Mouse (Mus musculus): ENCODE data around the gene Mapk7. TPM values are rescaled to one million over a fixed set of nuclear protein-coding genes. Genes with fewer than 3 reads are reported as not detected.

Mapk7 gene
- polyA plus RNA-seq, 1 experiment from 2014 or later: 93.4 TPM

DNA sequence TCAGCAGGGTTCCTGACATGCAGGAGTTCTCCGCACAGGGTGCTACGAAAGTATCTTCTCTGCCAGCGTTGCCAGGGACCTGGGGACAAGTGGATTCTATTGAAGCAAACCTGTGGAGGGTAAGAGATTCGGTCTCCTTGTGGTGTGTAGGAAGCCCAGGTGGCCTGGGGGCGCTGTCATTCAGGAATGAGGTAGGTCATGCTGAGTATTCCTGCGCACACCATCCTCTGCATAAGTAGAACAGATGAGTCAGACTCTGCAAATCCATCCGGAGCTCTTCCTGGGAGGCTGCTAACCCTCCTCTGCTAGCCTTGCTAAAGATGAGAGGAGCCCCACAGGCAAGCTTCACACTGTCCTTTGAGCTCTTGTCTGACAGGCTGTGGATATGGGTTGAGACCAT, 52.5 kb downstream of the Mapk7 start:
- H3K9ac ChIP-seq: no peak overlapping the region
- no peak overlapping the region for H3K4me3 ChIP-seq (replicated peaks)
- no peaks in the 10 kb centered on the region for H3K9me3 ChIP-seq
- no peak overlapping the region for H3K27ac ChIP-seq
- H3K27me3 ChIP-seq: no peaks in the 10 kb centered on the region
- no peak for ATAC-seq (ENCODE audit: low FRiP score)
- no peak overlapping the region for H3K4me2 ChIP-seq
- 85% methylated on average over 7 of the region's 7 CpGs for WGBS
- no peaks in the 10 kb centered on the region for H3K36me3 ChIP-seq (replicated peaks)
- H3K4me1 ChIP-seq: peaks cover under 1% of the 10 kb centered on the region; the same call in 1 of the 2 replicates

DNA sequence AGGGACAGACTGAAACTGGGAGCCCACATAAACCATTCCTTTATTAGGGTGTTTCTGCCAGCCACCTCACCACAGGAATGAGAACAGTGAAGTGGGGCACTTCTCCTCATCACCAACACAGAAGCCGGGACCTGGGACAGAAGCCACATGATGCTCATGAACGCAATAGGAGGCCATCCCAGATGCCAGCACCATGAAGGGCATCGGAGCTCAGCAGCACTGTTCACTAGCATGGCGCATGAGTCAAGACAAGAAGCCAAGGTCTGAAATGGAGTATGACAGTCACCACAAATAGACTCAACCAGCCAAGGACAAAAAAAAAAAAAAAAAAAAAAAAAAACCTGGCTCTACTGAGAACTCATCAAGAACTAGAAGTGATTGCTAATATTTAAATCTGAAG, 53.8 kb downstream of the Mapk7 start:
- no peaks in the 10 kb centered on the region for H3K36me3 ChIP-seq (replicated peaks)
- no peak overlapping the region for H3K4me2 ChIP-seq
- no peaks in the 10 kb centered on the region for H3K27me3 ChIP-seq
- peaks cover 6% of the 10 kb centered on the region; the same call in 1 of the 2 replicates for H3K4me1 ChIP-seq
- no peak overlapping the region for H3K27ac ChIP-seq
- no peak overlapping the region for H3K4me3 ChIP-seq (replicated peaks)
- H3K9ac ChIP-seq: no peak overlapping the region
- WGBS: 99% methylated on average over 4 of the region's 4 CpGs
- H3K9me3 ChIP-seq: no peaks in the 10 kb centered on the region
- no peak for ATAC-seq (ENCODE audit: low FRiP score)

DNA sequence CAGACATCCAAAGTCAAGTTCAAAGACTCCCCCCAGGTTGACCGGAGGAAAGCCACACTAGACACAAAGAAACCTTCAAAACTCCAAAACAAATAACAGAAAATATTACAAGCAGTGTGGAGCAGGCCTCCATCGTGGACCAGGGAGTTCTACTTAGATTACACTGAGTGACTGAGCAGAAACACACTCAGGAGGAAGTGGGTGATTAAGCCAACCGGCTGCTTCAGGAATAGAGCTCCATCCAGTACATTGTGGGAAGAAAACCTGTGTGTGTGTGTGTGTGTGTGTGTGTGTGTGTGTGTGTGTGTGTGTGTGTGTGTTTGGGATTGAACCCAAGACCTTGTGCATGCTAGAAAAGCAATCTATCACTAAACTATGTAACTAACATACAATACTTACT, 55.0 kb downstream of the Mapk7 start:
- no peaks in the 10 kb centered on the region for H3K9me3 ChIP-seq
- H3K36me3 ChIP-seq (replicated peaks): no peaks in the 10 kb centered on the region
- peaks cover 10% of the 10 kb centered on the region; the same call in 1 of the 2 replicates for H3K4me1 ChIP-seq
- no peak overlapping the region for H3K9ac ChIP-seq
- H3K27ac ChIP-seq: no peak overlapping the region
- H3K4me3 ChIP-seq (replicated peaks): no peak overlapping the region
- 85% methylated on average over 3 of the region's 3 CpGs for WGBS
- H3K27me3 ChIP-seq: no peaks in the 10 kb centered on the region
- no peak for ATAC-seq (ENCODE audit: low FRiP score)
- no peak overlapping the region for H3K4me2 ChIP-seq

Other genes with a start within 250 kb of the Mapk7 start
- gene Aldh3a2, start 226.9 kb downstream of the Mapk7 start, polyA plus RNA-seq (2016; fragmentation: Nextera tagmentation; extraction: Ambion mirVana): 22.0 and 22.9 TPM in 2 replicates
- not detected in 2 replicates for gene Slc47a2, start 151.5 kb downstream of the Mapk7 start, polyA plus RNA-seq (2016; fragmentation: Nextera tagmentation; extraction: Ambion mirVana)
- gene Slc47a1, start 116.1 kb downstream of the Mapk7 start, polyA plus RNA-seq (2016; fragmentation: Nextera tagmentation; extraction: Ambion mirVana): 0.19 TPM in 1 of 2 replicates, not detected in the other
- gene Rnf112, start 40.3 kb downstream of the Mapk7 start, polyA plus RNA-seq (2016; fragmentation: Nextera tagmentation; extraction: Ambion mirVana): 7.2 and 7.7 TPM in 2 replicates
- gene Mfap4, start 9.0 kb downstream of the Mapk7 start, polyA plus RNA-seq (2016; fragmentation: Nextera tagmentation; extraction: Ambion mirVana): 66.9 and 69.4 TPM in 2 replicates
- 34.6 and 35.6 TPM in 2 replicates for gene B9d1, start 10.7 kb upstream of the Mapk7 start, polyA plus RNA-seq (2016; fragmentation: Nextera tagmentation; extraction: Ambion mirVana)
- 35.5 and 37.8 TPM in 2 replicates for gene Epn2, start 85.3 kb upstream of the Mapk7 start, polyA plus RNA-seq (2016; fragmentation: Nextera tagmentation; extraction: Ambion mirVana)
- gene Grap, start 158.9 kb upstream of the Mapk7 start, polyA plus RNA-seq (2016; fragmentation: Nextera tagmentation; extraction: Ambion mirVana): 6.0 and 6.3 TPM in 2 replicates
- gene Fam83g, start 189.7 kb upstream of the Mapk7 start, polyA plus RNA-seq (2016; fragmentation: Nextera tagmentation; extraction: Ambion mirVana): 0.47 and 0.79 TPM in 2 replicates
- gene Slc5a10, start 226.4 kb upstream of the Mapk7 start, polyA plus RNA-seq (2016; fragmentation: Nextera tagmentation; extraction: Ambion mirVana): not detected in 2 replicates